Mouse (Mus musculus): Measurements from ENCODE around the gene Gpr37l1.

GRCm38 (mm10) chr1:135213772-135214640 lies 46.5 kb upstream of the Gpr37l1 start:
- TF ChIP-seq POLR2A (IDR thresholded peaks at IDR 0.05; ENCODE audit: borderline replicate concordance, extremely low read depth, insufficient read depth, insufficient read length, poor library complexity, severe bottlenecking), result no peak
- no peak for TF ChIP-seq CTCF (IDR thresholded peaks at IDR 0.05; ENCODE audit: borderline replicate concordance, extremely low read depth, insufficient read depth, insufficient read length)

Measured in brain, embryonic 14.5 days (tissue).